Mouse (Mus musculus): Measurements from ENCODE around the gene Rnf133. TPM values are rescaled to one million over a fixed set of nuclear protein-coding genes. Genes with fewer than 3 reads are reported as not detected.

Rnf133 gene
- not detected in 2 replicates for polyA plus RNA-seq (2015; fragmentation: Nextera tagmentation; extraction: Ambion mirVana)

DNA sequence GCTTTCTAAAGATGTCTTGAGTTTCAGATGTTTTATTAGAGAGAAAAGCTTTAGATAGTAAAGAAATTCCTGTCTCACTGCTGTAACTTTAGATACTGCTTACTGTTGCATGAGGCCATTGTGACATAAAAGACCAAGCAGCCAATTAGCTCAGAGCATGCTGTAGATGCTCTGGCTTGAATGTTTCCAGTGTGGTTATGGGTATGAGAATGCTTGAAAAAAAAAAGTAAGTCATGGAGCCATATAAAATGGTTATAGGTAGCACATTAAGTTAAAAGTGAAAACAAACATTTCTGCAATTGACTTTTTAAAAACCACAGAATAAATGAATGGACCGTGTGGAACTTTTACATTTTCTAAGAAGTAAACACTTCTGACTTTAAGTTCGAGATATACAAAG lies at the start of gene Rnf133:
TSS of gene Rnf133 (minus strand) at position 101 of the 400 bp plus-strand sequence.
- Histone ChIP-seq H3K36me3 (replicated peaks; ENCODE audit: insufficient read depth, low read length) (no peaks in the 10 kb centered on the region), H3K27me3 (ENCODE audit: insufficient read depth, low read length) (no peaks in the 10 kb centered on the region), H3K27ac (ENCODE audit: low read depth) (no peak within 1 kb of the TSS), H3K9me3 (ENCODE audit: low read length) (no peaks in the 10 kb centered on the region), H3K9ac (replicated peaks) (no peak within 1 kb of the TSS), H3K4me1 (ENCODE audit: insufficient read depth) (no peaks in the 10 kb centered on the region), H3K4me3 (ENCODE audit: low read depth, low read length) (no peak within 1 kb of the TSS), H3K4me2 (ENCODE audit: low read depth, low read length) (no peak within 1 kb of the TSS)
- DNase-seq (no peak), ATAC-seq (no peak)
- 71% methylated on average over 2 of the region's 2 CpGs for WGBS (ENCODE audit: insufficient replicate concordance)
- TF ChIP-seq EP300 (IDR thresholded peaks at IDR 0.05; ENCODE audit: low read depth) = no peak
- no peak for TF ChIP-seq CTCF (IDR thresholded peaks at IDR 0.05; ENCODE audit: low read depth)

DNA sequence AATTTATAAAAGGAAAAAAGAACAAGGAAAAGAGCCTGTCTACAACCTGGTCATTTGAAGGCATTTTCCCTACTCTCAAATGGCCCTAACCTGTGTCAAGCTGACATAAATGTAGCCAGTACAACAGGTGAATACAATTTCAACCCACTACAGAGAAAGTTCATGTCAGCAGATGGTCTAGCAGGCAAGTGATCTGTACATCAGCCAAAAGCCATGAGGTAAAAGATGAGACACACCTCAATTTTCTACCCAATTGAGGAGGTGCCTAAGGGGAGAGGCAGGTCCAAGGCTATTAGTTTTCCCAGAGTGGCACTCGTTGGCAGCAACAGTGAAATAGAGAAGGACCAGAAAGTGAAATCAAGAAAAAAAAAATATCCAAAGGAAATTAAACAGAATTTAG lies 28.1 kb upstream of the Rnf133 start:
- Histone ChIP-seq H3K9ac (replicated peaks) (no peak overlapping the region), H3K36me3 (replicated peaks; ENCODE audit: insufficient read depth, low read length) (no peaks in the 10 kb centered on the region), H3K4me2 (ENCODE audit: low read depth, low read length) (no peak overlapping the region), H3K4me1 (ENCODE audit: insufficient read depth) (no peaks in the 10 kb centered on the region), H3K27ac (ENCODE audit: low read depth) (no peak overlapping the region), H3K4me3 (ENCODE audit: low read depth, low read length) (no peak overlapping the region), H3K27me3 (ENCODE audit: insufficient read depth, low read length) (no peaks in the 10 kb centered on the region), H3K9me3 (ENCODE audit: low read length) (no peaks in the 10 kb centered on the region)
- no peak for TF ChIP-seq CTCF (IDR thresholded peaks at IDR 0.05; ENCODE audit: low read depth)
- no peak for TF ChIP-seq EP300 (IDR thresholded peaks at IDR 0.05; ENCODE audit: low read depth)
- DNase-seq = no peak
- WGBS (ENCODE audit: insufficient replicate concordance) = 53% methylated on average over 1 of the region's 1 CpGs
- ATAC-seq = no peak

DNA sequence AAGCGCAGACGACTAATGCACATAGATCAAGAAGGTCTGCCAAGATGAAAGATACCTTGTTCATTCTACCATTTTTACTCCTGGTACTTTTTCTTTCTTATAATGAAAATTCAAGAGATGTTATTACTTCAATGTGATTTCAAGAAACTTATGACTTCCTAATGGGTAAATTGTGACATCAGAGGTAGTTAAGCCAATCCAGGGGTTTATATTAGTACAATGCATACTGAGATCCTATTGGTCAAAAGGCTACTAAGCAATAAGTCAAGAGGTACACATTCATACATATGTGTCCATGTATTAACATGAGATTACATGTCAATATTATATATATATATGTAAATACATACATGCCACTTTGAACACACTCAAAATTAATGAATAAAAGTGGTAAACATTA lies 4.9 kb upstream of the Rnf133 start, which contains the start of gene Rnf148:
TSS of gene Rnf148 (minus strand) at position 101 of the 400 bp plus-strand sequence.
- DNase-seq (no peak), ATAC-seq (no peak)
- no peak within 1 kb of the TSS for H3K9ac ChIP-seq (replicated peaks)
- no peak within 1 kb of the TSS for H3K27ac ChIP-seq (ENCODE audit: low read depth)
- no peak within 1 kb of the TSS for H3K4me3 ChIP-seq (ENCODE audit: low read depth, low read length)
- no peaks in the 10 kb centered on the region for H3K27me3 ChIP-seq (ENCODE audit: insufficient read depth, low read length)
- 79% methylated on average over 2 of the region's 2 CpGs for WGBS (ENCODE audit: insufficient replicate concordance)
- no peaks in the 10 kb centered on the region for H3K36me3 ChIP-seq (replicated peaks; ENCODE audit: insufficient read depth, low read length)
- no peak for TF ChIP-seq CTCF (IDR thresholded peaks at IDR 0.05; ENCODE audit: low read depth)
- no peak for TF ChIP-seq EP300 (IDR thresholded peaks at IDR 0.05; ENCODE audit: low read depth)
- H3K9me3 ChIP-seq (ENCODE audit: low read length) = no peaks in the 10 kb centered on the region
- H3K4me2 ChIP-seq (ENCODE audit: low read depth, low read length) = no peak within 1 kb of the TSS
- H3K4me1 ChIP-seq (ENCODE audit: insufficient read depth) = no peaks in the 10 kb centered on the region

DNA sequence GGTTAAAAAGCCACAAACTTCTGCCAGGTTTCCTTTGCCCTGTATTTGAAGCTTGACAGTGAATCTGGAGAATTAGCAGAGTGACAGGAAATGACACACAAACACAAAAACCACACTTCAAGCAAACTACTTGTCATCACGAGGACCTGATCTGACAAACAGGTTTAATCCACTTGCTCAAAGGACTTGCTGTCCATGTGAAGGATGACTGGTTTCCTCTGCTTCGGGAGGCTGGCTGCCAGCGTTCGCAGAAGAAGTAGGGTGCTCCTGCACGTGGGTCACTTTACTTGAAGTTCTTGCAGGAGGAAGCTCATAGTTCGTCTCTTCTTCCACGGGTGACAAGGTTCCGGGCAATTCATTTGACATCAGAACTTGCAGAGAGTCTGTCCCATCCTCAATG lies 1.4 kb downstream of the Rnf133 start:
- TF ChIP-seq EP300 (IDR thresholded peaks at IDR 0.05; ENCODE audit: low read depth) = no peak
- no peak for TF ChIP-seq CTCF (IDR thresholded peaks at IDR 0.05; ENCODE audit: low read depth)
- no peak for ATAC-seq
- no peak overlapping the region for H3K27ac ChIP-seq (ENCODE audit: low read depth)
- WGBS (ENCODE audit: insufficient replicate concordance) = 32% methylated on average over 8 of the region's 8 CpGs
- no peaks in the 10 kb centered on the region for H3K27me3 ChIP-seq (ENCODE audit: insufficient read depth, low read length)
- H3K4me2 ChIP-seq (ENCODE audit: low read depth, low read length) = no peak overlapping the region
- no peaks in the 10 kb centered on the region for H3K4me1 ChIP-seq (ENCODE audit: insufficient read depth)
- no peaks in the 10 kb centered on the region for H3K9me3 ChIP-seq (ENCODE audit: low read length)
- no peak overlapping the region for H3K4me3 ChIP-seq (ENCODE audit: low read depth, low read length)
- no peak for DNase-seq
- H3K9ac ChIP-seq (replicated peaks) = no peak overlapping the region
- H3K36me3 ChIP-seq (replicated peaks; ENCODE audit: insufficient read depth, low read length) = no peaks in the 10 kb centered on the region

DNA sequence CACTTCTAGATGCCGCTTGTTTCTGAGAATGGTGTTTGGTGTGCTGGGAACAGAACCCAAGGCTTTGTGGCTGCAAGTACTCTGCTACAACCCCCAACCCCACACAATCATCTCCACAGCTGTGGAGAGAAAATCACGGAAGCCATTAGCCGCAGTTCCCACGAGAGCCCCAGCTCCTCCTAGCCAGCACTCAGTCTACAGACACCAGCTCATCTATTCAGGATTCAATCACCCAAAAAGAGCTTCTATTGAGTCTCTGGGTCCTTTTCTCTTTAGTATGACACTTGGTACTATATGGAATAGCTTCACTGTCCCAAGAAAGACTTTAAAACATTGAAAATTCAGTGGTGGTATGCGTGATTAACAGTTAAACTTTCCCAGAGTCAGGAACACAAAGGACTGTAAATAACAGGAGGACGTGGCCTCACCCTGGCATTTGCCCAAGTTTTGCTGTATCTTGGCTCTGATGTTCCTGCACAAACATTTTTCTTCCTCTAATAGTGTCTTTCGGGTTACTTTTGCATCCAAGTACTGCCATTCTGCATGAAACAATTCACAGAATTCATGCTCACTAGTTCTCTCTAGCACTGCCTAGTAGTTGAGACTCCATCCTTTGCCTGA lies 2.4 kb downstream of the Rnf133 start:
- Histone ChIP-seq H3K27ac (ENCODE audit: low read depth) (no peak overlapping the region), H3K4me2 (ENCODE audit: low read depth, low read length) (no peak overlapping the region), H3K4me3 (ENCODE audit: low read depth, low read length) (no peak overlapping the region), H3K9me3 (ENCODE audit: low read length) (no peaks in the 10 kb centered on the region), H3K4me1 (ENCODE audit: insufficient read depth) (no peaks in the 10 kb centered on the region), H3K9ac (replicated peaks) (no peak overlapping the region), H3K27me3 (ENCODE audit: insufficient read depth, low read length) (no peaks in the 10 kb centered on the region), H3K36me3 (replicated peaks; ENCODE audit: insufficient read depth, low read length) (no peaks in the 10 kb centered on the region)
- ATAC-seq (no peak), DNase-seq (no peak)
- 71% methylated on average over 7 of the region's 7 CpGs for WGBS (ENCODE audit: insufficient replicate concordance)
- TF ChIP-seq EP300 (IDR thresholded peaks at IDR 0.05; ENCODE audit: low read depth) (no peak), CTCF (IDR thresholded peaks at IDR 0.05; ENCODE audit: low read depth) (no peak)

DNA sequence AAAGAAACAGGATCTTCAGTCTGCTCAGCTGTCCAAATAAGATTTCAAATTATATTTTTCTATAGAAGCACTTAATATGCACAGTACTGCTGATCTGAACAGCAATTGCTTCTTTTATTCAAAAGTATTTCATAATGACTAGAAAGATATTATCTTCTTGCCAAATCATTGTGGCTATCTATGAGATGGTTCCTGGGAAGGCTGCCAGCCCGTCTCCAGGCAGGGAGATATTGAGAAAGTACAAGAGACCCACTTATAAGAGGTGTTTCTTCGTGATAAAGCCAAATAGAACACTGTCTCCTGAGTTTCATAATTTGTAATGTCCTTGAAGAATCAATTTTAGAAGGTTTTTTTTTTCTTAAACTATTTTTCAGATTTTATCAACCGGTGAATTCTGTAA lies 13.0 kb downstream of the Rnf133 start:
- Histone ChIP-seq H3K9ac (replicated peaks) (no peak overlapping the region), H3K9me3 (ENCODE audit: low read length) (no peaks in the 10 kb centered on the region), H3K36me3 (replicated peaks; ENCODE audit: insufficient read depth, low read length) (no peaks in the 10 kb centered on the region), H3K4me1 (ENCODE audit: insufficient read depth) (no peaks in the 10 kb centered on the region), H3K27ac (ENCODE audit: low read depth) (no peak overlapping the region), H3K4me2 (ENCODE audit: low read depth, low read length) (no peak overlapping the region), H3K27me3 (ENCODE audit: insufficient read depth, low read length) (no peaks in the 10 kb centered on the region), H3K4me3 (ENCODE audit: low read depth, low read length) (no peak overlapping the region)
- no peak for ATAC-seq
- TF ChIP-seq CTCF (IDR thresholded peaks at IDR 0.05; ENCODE audit: low read depth) (no peak), EP300 (IDR thresholded peaks at IDR 0.05; ENCODE audit: low read depth) (no peak)
- WGBS (ENCODE audit: insufficient replicate concordance) = 61% methylated on average over 3 of the region's 3 CpGs
- no peak for DNase-seq
